Mouse (Mus musculus): ENCODE results near the gene Osbpl3.

GRCm38 (mm10) chr6:50254723-50255184 is 201.2 kb downstream of the Osbpl3 start:
- no peak for TF ChIP-seq POLR2A (IDR thresholded peaks at IDR 0.05; ENCODE audit: insufficient read depth, low read depth, low read length)
- no peak for TF ChIP-seq CTCF (IDR thresholded peaks at IDR 0.05; ENCODE audit: insufficient read depth, low read depth, low read length)

Measured in olfactory bulb, adult 2 months (tissue).